Mouse (Mus musculus): Measurements from ENCODE around the gene Nudt17. TPM values are rescaled to one million over a fixed set of nuclear protein-coding genes. Genes with fewer than 3 reads are reported as not detected.
"Not testable (repeated sequence)": the region's sequence is repeated elsewhere in the genome, so short reads cannot be mapped to it uniquely, and the experiment has no call there.

Gene Nudt17
- 7.6 and 8.2 TPM in 2 replicates for polyA plus RNA-seq (2012; rRNA removed)

- TF ChIP-seq CTCF (IDR thresholded peaks at IDR 0.05; ENCODE audit: borderline replicate concordance, extremely low read depth, insufficient read depth, insufficient read length) (peak; percentile 91), POLR2A (IDR thresholded peaks at IDR 0.05; ENCODE audit: borderline replicate concordance, extremely low read depth, insufficient read depth, insufficient read length, poor library complexity, severe bottlenecking) (no peak)
- peak; percentile 83 for DNase-seq (ENCODE audit: low read depth)
Measured at GRCm38 (mm10) chr3:96707903-96708683, at the start of gene Nudt17. Gene Nudt17, minus strand, starts transcription at chr3:96708562.

DNA sequence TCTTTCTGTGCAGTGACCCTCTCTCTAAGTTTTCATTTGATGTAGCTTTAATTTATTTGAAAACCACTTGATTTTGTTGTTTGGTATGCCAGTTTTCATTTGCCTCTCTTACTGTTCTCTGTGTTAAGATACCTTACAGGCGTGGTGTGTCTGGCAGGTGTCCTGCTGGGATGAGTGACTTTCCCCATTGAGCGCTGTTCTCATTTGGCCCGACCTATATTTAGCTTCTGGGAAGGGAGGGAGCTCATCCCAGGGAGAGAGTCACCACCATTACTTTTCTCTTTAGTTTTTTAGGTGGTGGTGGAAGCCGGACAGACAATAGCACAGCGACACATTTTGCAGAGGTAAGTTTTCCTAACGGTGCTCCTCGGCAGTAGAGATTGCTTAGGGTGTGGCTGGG is 49.3 kb upstream of the Nudt17 start:
- TF ChIP-seq POLR2A (IDR thresholded peaks at IDR 0.05; ENCODE audit: borderline replicate concordance, extremely low read depth, insufficient read depth, insufficient read length, poor library complexity, severe bottlenecking) (no peak), CTCF (IDR thresholded peaks at IDR 0.05; ENCODE audit: borderline replicate concordance, extremely low read depth, insufficient read depth, insufficient read length) (no peak)
- no peak for DNase-seq (ENCODE audit: low read depth)

- TF ChIP-seq POLR2A (IDR thresholded peaks at IDR 0.05; ENCODE audit: borderline replicate concordance, extremely low read depth, insufficient read depth, insufficient read length, poor library complexity, severe bottlenecking) (no peak), CTCF (IDR thresholded peaks at IDR 0.05; ENCODE audit: borderline replicate concordance, extremely low read depth, insufficient read depth, insufficient read length) (no peak)
- no peak for DNase-seq (ENCODE audit: low read depth)
Measured at GRCm38 (mm10) chr3:96755935-96756334, 47.6 kb upstream of the Nudt17 start.

DNA sequence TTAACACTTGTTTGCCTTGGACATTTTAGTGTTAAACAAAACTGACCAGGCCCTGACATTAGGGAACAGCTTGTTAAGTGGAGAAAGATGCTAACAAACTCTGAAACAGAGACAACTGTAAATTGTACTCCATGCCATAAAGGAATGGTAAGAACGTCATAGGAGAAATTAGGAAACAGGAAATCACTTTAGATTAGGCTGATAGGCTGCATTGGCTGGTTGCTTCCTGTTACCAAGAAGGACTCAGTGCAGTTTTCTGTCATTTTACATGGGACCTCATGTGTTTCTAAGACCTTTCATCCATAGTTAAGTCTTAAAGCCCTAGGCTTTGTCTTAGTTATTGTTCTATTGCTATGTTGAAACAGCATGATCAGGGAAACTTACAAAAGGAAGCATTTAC is 38.5 kb upstream of the Nudt17 start:
- DNase-seq (ENCODE audit: low read depth): no peak
- TF ChIP-seq CTCF (IDR thresholded peaks at IDR 0.05; ENCODE audit: borderline replicate concordance, extremely low read depth, insufficient read depth, insufficient read length) (no peak), POLR2A (IDR thresholded peaks at IDR 0.05; ENCODE audit: borderline replicate concordance, extremely low read depth, insufficient read depth, insufficient read length, poor library complexity, severe bottlenecking) (no peak)

DNA sequence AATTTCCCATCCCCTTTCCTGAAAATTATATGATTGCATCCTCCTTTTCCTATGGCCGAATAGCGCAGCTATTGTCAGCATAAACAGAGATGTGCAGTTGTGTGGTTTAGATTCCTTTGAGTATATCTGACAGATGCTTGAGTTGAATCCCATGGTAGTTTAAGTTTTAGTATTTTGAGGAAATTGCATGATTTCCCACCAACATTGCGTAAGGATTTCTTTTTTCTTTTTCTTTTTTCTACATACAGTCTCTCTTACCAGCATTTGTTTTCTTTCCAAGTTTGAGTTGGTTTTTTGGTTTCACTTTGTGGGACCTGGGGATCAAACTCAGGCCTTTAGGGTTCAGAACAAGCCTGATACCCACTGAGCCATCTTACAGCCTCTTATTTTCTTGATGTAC is 36.0 kb upstream of the Nudt17 start:
- no peak for DNase-seq (ENCODE audit: low read depth)

GRCm38 (mm10) chr3:96740279-96740678 is 31.9 kb upstream of the Nudt17 start:
- DNase-seq (ENCODE audit: low read depth): not testable (repeated sequence)

More for the DNA sequence above, 36.0 kb upstream of the Nudt17 start:
- no peak for TF ChIP-seq CTCF (IDR thresholded peaks at IDR 0.05; ENCODE audit: borderline replicate concordance, extremely low read depth, insufficient read depth, insufficient read length)
- TF ChIP-seq POLR2A (IDR thresholded peaks at IDR 0.05; ENCODE audit: borderline replicate concordance, extremely low read depth, insufficient read depth, insufficient read length, poor library complexity, severe bottlenecking): no peak

DNA sequence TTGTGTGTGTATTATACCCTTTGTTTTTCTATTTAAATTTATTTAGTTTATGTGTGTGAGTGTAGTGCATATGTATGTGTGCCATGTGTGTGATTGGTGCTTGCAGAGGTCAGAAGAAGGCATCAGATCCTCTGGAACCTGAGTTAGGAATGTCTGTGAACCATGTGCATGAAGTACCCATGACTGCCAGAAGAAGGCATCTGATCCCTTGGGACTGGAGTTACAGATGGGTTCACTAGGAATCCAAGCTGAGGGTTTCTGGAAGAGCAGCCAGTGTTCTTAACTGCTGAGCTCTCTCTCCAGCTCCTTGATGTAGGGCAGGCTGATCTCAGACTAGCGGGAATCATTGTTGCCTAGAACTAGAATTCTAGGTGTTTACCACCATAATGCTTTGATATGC is 29.6 kb upstream of the Nudt17 start:
- TF ChIP-seq POLR2A (IDR thresholded peaks at IDR 0.05; ENCODE audit: borderline replicate concordance, extremely low read depth, insufficient read depth, insufficient read length, poor library complexity, severe bottlenecking) (no peak), CTCF (IDR thresholded peaks at IDR 0.05; ENCODE audit: borderline replicate concordance, extremely low read depth, insufficient read depth, insufficient read length) (no peak; the same call in 1 of the 2 replicates)
- DNase-seq (ENCODE audit: low read depth): peak; percentile 11

DNA sequence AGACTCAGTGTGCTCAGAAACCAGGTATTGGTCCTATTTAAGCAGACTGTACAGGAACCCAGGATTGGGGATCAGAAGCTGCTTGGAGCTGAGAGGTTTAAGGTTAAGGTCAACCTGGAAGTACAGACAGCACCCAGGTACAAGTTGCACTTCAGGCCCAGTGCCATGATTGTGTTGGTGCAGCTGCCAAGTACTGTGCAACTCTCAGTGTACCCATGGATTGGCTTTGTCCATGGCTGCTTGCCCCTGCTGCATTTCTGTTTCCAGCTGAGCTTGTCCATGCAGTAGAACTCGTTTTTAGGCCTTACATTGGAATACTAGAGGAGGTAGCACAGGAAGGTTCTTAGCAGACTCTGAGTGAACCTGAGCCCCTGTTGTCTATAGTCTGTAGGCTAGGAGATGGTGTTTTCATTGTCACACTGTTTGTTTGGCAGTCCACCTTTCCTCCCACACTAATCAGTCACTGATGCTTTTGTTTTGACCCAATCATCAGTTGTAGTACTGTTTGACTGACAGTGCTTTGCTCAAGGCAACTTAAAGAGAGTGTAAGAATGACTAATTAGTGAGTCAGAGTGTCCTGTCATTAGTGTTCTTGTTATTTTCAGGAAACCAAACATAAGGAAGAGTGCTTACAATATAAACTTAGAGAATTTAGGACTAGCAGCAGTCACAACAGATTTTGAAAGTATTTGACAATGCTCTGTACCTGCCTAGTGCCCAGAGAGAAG is 28.8 kb upstream of the Nudt17 start:
- TF ChIP-seq POLR2A (IDR thresholded peaks at IDR 0.05; ENCODE audit: borderline replicate concordance, extremely low read depth, insufficient read depth, insufficient read length, poor library complexity, severe bottlenecking) (no peak), CTCF (IDR thresholded peaks at IDR 0.05; ENCODE audit: borderline replicate concordance, extremely low read depth, insufficient read depth, insufficient read length) (no peak)
- no peak for DNase-seq (ENCODE audit: low read depth)

GRCm38 (mm10) chr3:96735200-96735599 is 26.8 kb upstream of the Nudt17 start:
- no peak for DNase-seq (ENCODE audit: low read depth)
- TF ChIP-seq CTCF (IDR thresholded peaks at IDR 0.05; ENCODE audit: borderline replicate concordance, extremely low read depth, insufficient read depth, insufficient read length) (no peak), POLR2A (IDR thresholded peaks at IDR 0.05; ENCODE audit: borderline replicate concordance, extremely low read depth, insufficient read depth, insufficient read length, poor library complexity, severe bottlenecking) (no peak)

DNA sequence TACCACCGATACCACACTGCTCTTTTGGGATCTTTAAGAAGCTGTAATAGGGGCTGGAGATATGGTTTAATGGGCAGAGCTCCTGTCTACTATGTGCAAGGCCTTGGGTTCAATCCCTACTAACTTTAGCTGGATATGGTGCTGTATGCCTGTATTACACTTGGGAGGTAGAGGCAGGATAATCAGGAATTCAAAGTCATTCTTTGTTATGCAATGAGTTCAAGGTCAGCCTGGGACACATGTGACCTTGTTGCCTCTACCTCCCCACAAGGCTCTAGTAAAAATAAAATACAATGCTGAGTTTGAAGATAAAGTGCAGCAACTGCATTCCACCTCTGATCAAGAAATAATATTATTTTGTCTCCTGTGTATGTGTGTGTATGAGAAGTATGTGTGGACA is 25.6 kb upstream of the Nudt17 start:
- no peak for DNase-seq (ENCODE audit: low read depth)

DNA sequence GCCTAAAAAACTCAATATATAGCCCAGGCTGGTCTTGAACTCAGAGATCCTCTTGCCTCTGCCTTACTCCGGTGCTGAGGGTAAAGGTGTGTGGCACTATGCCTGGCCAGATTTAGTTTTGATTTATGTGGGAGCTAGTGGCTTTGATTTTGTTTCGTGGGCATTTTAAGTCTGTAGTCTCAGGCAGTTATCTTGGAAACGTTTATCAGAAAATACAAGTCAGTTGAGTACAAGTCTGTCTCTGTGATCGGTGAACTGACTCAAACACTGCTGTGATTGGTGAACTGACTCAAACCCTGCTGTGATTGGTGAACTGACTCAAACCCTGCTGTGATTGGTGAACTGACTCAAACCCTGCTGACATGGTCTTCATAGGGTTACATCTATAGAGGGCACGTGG is 22.4 kb upstream of the Nudt17 start:
- no peak for DNase-seq (ENCODE audit: low read depth)
- TF ChIP-seq CTCF (IDR thresholded peaks at IDR 0.05; ENCODE audit: borderline replicate concordance, extremely low read depth, insufficient read depth, insufficient read length) (no peak), POLR2A (IDR thresholded peaks at IDR 0.05; ENCODE audit: borderline replicate concordance, extremely low read depth, insufficient read depth, insufficient read length, poor library complexity, severe bottlenecking) (no peak)

More for the DNA sequence above, 25.6 kb upstream of the Nudt17 start:
- TF ChIP-seq CTCF (IDR thresholded peaks at IDR 0.05; ENCODE audit: borderline replicate concordance, extremely low read depth, insufficient read depth, insufficient read length) (no peak), POLR2A (IDR thresholded peaks at IDR 0.05; ENCODE audit: borderline replicate concordance, extremely low read depth, insufficient read depth, insufficient read length, poor library complexity, severe bottlenecking) (no peak)

DNA sequence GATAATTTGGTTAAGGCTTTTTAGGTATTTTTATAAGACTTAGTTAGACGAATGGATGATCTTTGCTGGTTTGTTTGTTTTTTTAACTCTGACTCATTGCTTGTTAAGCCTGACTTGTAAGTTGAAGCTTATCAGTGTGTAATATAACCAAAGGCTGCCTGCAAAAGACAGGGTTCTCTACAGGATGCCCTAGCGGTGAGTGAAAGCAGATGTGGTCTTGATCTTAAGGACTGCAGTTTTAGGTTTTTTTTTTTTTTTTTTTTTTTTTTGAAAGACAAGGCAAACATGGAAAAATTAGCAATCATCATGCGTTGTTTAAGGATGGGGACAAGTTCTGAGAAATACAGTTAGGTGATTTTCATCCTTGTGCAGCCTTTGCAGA is 21.0 kb upstream of the Nudt17 start:
- TF ChIP-seq POLR2A (IDR thresholded peaks at IDR 0.05; ENCODE audit: borderline replicate concordance, extremely low read depth, insufficient read depth, insufficient read length, poor library complexity, severe bottlenecking) (no peak), CTCF (IDR thresholded peaks at IDR 0.05; ENCODE audit: borderline replicate concordance, extremely low read depth, insufficient read depth, insufficient read length) (no peak)
- DNase-seq (ENCODE audit: low read depth): no peak

All from brain, embryonic 14.5 days (tissue).